Mouse (Mus musculus): ENCODE measurements at regions not wholly inside any gene's neighbourhood (a gene's known extent, or its start where the extent isn't known, plus 50 kb on each side); places are given as distances from the start of the nearest gene placed in this dataset.

DNA sequence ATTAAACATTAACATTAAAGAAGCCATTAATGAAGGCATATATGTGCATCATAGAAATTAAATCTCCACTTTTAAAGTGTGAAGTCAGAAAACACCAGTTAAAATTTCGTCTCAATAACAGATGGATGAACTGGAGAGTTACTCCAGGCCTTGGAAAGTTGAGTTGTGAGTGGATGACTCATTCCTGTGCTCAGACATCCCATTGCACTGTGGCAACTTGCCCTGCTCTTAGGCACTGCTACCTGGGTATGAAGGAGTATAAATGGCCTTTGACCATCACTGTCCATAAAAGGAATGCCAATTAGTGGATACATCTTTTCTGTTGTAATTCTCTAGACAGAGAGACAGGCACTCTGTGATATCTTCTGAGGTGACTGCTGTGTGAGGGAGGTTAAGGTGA is 723.2 kb upstream of the Nrsn1 start:
- TF ChIP-seq MAFK (IDR thresholded peaks at IDR 0.05; ENCODE audit: insufficient read depth, low read depth, low read length) (no peak), HCFC1 (IDR thresholded peaks at IDR 0.05; ENCODE audit: borderline replicate concordance, insufficient read depth, low read length) (no peak), ZNF384 (IDR thresholded peaks at IDR 0.05; ENCODE audit: low read depth, low read length) (no peak)
